Comparison of ENCODE assay signal across 27 mouse cellular contexts in the genomic region with DNA sequence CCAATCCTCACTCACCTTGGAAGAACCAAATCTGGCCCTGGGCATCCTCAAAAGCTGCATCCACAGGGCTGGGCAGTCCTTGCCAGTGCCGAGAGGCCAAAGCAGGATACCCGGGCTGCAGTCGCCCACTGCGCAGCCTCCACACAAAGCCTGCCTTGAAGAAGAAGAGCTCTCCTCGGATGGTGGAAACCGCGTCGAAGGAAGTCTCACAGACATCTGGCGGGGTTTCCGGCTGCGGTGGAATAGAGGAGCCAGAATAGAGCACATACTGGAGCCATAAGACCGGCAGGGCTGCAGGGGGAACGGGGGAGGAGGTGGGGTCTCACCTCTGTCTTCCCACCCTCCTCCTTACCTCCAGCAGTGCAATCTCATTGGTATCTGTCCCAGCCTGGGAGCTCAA. TPM values are rescaled to one million over a fixed set of nuclear protein-coding genes. Genes with fewer than 3 reads are reported as not detected.
DNase-seq lines count a peak whose midpoint lies in the region; ATAC-seq lines count a peak whose summit lies in the region.
"Had no signal": no experiment of that assay in that cellular context is flagged by ENCODE, and none has a peak within 500 bp of the region (broad histone marks: within the 10 kb centered on the region; RNA-seq: fewer than 3 reads in every experiment).

No protein-coding gene starts in this region.

- WGBS in midbrain, embryonic 16.5 days: 82% methylated on average over 13 of the region's 13 CpGs
- 72% methylated on average over 13 of the region's 13 CpGs for WGBS in midbrain, embryonic 14.5 days
- WGBS in embryonic facial prominence, embryonic 10.5 days: 75% methylated on average over 13 of the region's 13 CpGs
- 79% methylated on average over 13 of the region's 13 CpGs for WGBS in intestine, embryonic 15.5 days

- ATAC-seq in midbrain, embryonic 16.5 days: no peak
- no peak for ATAC-seq in midbrain, embryonic 14.5 days (ENCODE audit: low FRiP score, low TSS enrichment)
- ATAC-seq in intestine, embryonic 15.5 days: no peak

- no peak overlapping the region for H3K4me3 ChIP-seq in midbrain, embryonic 16.5 days (ENCODE audit: low read depth, low read length)
- H3K4me3 ChIP-seq in midbrain, embryonic 14.5 days (replicated peaks; ENCODE audit: low read depth, low read length): no peak overlapping the region
- no peak overlapping the region for H3K4me3 ChIP-seq in embryonic facial prominence, embryonic 10.5 days
- H3K4me3 ChIP-seq in intestine, embryonic 15.5 days (replicated peaks): no peak overlapping the region
- H3K4me3 ChIP-seq: embryonic facial prominence, embryonic 13.5 days; erythroblast, embryonic 14.5 days; forebrain, embryonic 12.5 days; heart, adult 2 months; midbrain, embryonic 12.5 days; neural tube, embryonic 13.5 days had no signal

- DNase-seq in midbrain, embryonic 14.5 days: no peak
- peak; percentile 32 for DNase-seq in T-cell, adult 2 months (ENCODE audit: low spot score)
- no peak for DNase-seq in embryonic facial prominence, embryonic 10.5 days (ENCODE audit: low spot score)
- peak; percentile 29 for DNase-seq in thymus, postnatal 25 days
- no peak for DNase-seq in cerebellum, adult 11-12 months
- DNase-seq: B cell, adult 2 months; cerebellum, adult 11 months; cerebellum, postnatal 14 days; gastrocnemius, postnatal 25 days; heart, adult 2 months; heart, postnatal 4 days; kidney, adult 8-10 months; kidney, postnatal 10 days; left cerebral cortex, postnatal 4 days; lung, adult 18-20 months; lung, postnatal 10 days; right cerebral cortex, adult 18-20 months had no signal

- H3K27ac ChIP-seq in midbrain, embryonic 16.5 days (ENCODE audit: low read length): no peak overlapping the region
- no peak overlapping the region for H3K27ac ChIP-seq in midbrain, embryonic 14.5 days (replicated peaks; ENCODE audit: low read depth, low read length)
- 0 out of 2 replicates have a peak overlapping the region, but pooled peaks have one; percentile 21 for H3K27ac ChIP-seq in embryonic facial prominence, embryonic 10.5 days (replicated peaks)
- no peak overlapping the region for H3K27ac ChIP-seq in intestine, embryonic 15.5 days
- H3K27ac ChIP-seq: embryonic facial prominence, embryonic 13.5 days; forebrain, embryonic 12.5 days; heart, adult 2 months; hindbrain, embryonic 14.5 days; midbrain, embryonic 12.5 days; neural tube, embryonic 13.5 days had no signal

- no peaks in the 10 kb centered on the region for H3K9me3 ChIP-seq in midbrain, embryonic 16.5 days (replicated peaks; ENCODE audit: control insufficient read depth, low read length, poor library complexity, severe bottlenecking)
- H3K9me3 ChIP-seq in midbrain, embryonic 14.5 days (ENCODE audit: control insufficient read depth, low read length): no peaks in the 10 kb centered on the region
- no peaks in the 10 kb centered on the region for H3K9me3 ChIP-seq in embryonic facial prominence, embryonic 10.5 days
- H3K9me3 ChIP-seq in intestine, embryonic 15.5 days: no peaks in the 10 kb centered on the region
- H3K9me3 ChIP-seq: embryonic facial prominence, embryonic 13.5 days; forebrain, embryonic 12.5 days; midbrain, embryonic 12.5 days; neural tube, embryonic 13.5 days had no signal

- 0 out of 2 replicates have a peak, but pooled peaks cover 2% of the 10 kb centered on the region for H3K36me3 ChIP-seq in midbrain, embryonic 16.5 days (ENCODE audit: control insufficient read depth, insufficient read depth, low read length)
- peaks cover 16% of the 10 kb centered on the region; the same call in 1 of the 2 replicates for H3K36me3 ChIP-seq in midbrain, embryonic 14.5 days (ENCODE audit: control insufficient read depth, insufficient read depth, low read length)
- H3K36me3 ChIP-seq in embryonic facial prominence, embryonic 10.5 days (replicated peaks): peaks cover 54% of the 10 kb centered on the region
- H3K36me3 ChIP-seq in intestine, embryonic 15.5 days: no peaks in the 10 kb centered on the region

- no peak overlapping the region for H3K4me2 ChIP-seq in midbrain, embryonic 16.5 days (ENCODE audit: low read length)
- no peak overlapping the region for H3K4me2 ChIP-seq in midbrain, embryonic 14.5 days (ENCODE audit: low read length)
- H3K4me2 ChIP-seq in intestine, embryonic 15.5 days (replicated peaks): no peak overlapping the region
- H3K4me2 ChIP-seq: embryonic facial prominence, embryonic 13.5 days; forebrain, embryonic 12.5 days; hindbrain, embryonic 14.5 days; liver, embryonic 11.5 days; midbrain, embryonic 12.5 days; neural tube, embryonic 13.5 days had no signal

- peaks cover 16% of the 10 kb centered on the region for H3K4me1 ChIP-seq in midbrain, embryonic 16.5 days (ENCODE audit: control insufficient read depth, insufficient read depth, low read length)
- peaks cover 18% of the 10 kb centered on the region for H3K4me1 ChIP-seq in midbrain, embryonic 14.5 days (ENCODE audit: control insufficient read depth, insufficient read depth, low read length)
- H3K4me1 ChIP-seq in embryonic facial prominence, embryonic 10.5 days: peaks cover 28% of the 10 kb centered on the region
- peaks cover 13% of the 10 kb centered on the region; the same call in 1 of the 2 replicates for H3K4me1 ChIP-seq in intestine, embryonic 15.5 days (replicated peaks)

- H3K9ac ChIP-seq in midbrain, embryonic 16.5 days (ENCODE audit: low read depth, low read length): 0 out of 2 replicates have a peak overlapping the region, but pooled peaks have one; percentile 20
- no peak overlapping the region for H3K9ac ChIP-seq in midbrain, embryonic 14.5 days (replicated peaks; ENCODE audit: low read length)
- H3K9ac ChIP-seq in intestine, embryonic 15.5 days: no peak overlapping the region
- H3K9ac ChIP-seq: embryonic facial prominence, embryonic 13.5 days; forebrain, embryonic 12.5 days; hindbrain, embryonic 14.5 days; midbrain, embryonic 12.5 days; neural tube, embryonic 13.5 days had no signal

- H3K27me3 ChIP-seq in midbrain, embryonic 16.5 days (ENCODE audit: control insufficient read depth, insufficient read depth, low read depth, low read length): peaks cover 3% of the 10 kb centered on the region; the same call in 1 of the 2 replicates
- no peaks in the 10 kb centered on the region for H3K27me3 ChIP-seq in midbrain, embryonic 14.5 days (ENCODE audit: control insufficient read depth, insufficient read depth, low read length)
- peaks cover 28% of the 10 kb centered on the region for H3K27me3 ChIP-seq in embryonic facial prominence, embryonic 10.5 days (replicated peaks; ENCODE audit: low read depth, poor library complexity, severe bottlenecking)
- no peaks in the 10 kb centered on the region for H3K27me3 ChIP-seq in intestine, embryonic 15.5 days (replicated peaks)

RNA-seq across cellular contexts. Expression of a gene that starts 5.0 kb away (rescaled TPM):
- polyA plus RNA-seq in midbrain, embryonic 16.5 days (2015; fragmentation: Nextera tagmentation; extraction: Ambion mirVana): 262 and 281 TPM in 2 replicates
- 277 and 283 TPM in 2 replicates for polyA plus RNA-seq in midbrain, embryonic 14.5 days (2014; fragmentation: Nextera tagmentation; extraction: Ambion mirVana)
- 284 and 291 TPM in 2 replicates for polyA plus RNA-seq in embryonic facial prominence, embryonic 10.5 days (2016; fragmentation: Nextera tagmentation; extraction: Ambion mirVana)
- polyA plus RNA-seq in intestine, embryonic 15.5 days (2015; fragmentation: Nextera tagmentation; extraction: Ambion mirVana): 170 and 171 TPM in 2 replicates

RNA-seq across cellular contexts. Expression of a gene that starts 6.5 kb away (rescaled TPM):
- polyA plus RNA-seq in midbrain, embryonic 16.5 days (2015; fragmentation: Nextera tagmentation; extraction: Ambion mirVana): 72.1 and 93.2 TPM in 2 replicates
- 44.2 and 76.8 TPM in 2 replicates for polyA plus RNA-seq in midbrain, embryonic 14.5 days (2014; fragmentation: Nextera tagmentation; extraction: Ambion mirVana)
- polyA plus RNA-seq in embryonic facial prominence, embryonic 10.5 days (2016; fragmentation: Nextera tagmentation; extraction: Ambion mirVana): 8.4 and 9.6 TPM in 2 replicates
- polyA plus RNA-seq in intestine, embryonic 15.5 days (2015; fragmentation: Nextera tagmentation; extraction: Ambion mirVana): 171 and 215 TPM in 2 replicates

RNA-seq across cellular contexts. Expression of a gene that starts 9.9 kb away (rescaled TPM):
- 13.3 and 14.6 TPM in 2 replicates for polyA plus RNA-seq in midbrain, embryonic 16.5 days (2015; fragmentation: Nextera tagmentation; extraction: Ambion mirVana)
- 13.3 and 16.5 TPM in 2 replicates for polyA plus RNA-seq in midbrain, embryonic 14.5 days (2014; fragmentation: Nextera tagmentation; extraction: Ambion mirVana)
- polyA plus RNA-seq in embryonic facial prominence, embryonic 10.5 days (2016; fragmentation: Nextera tagmentation; extraction: Ambion mirVana): 36.7 and 46.4 TPM in 2 replicates
- polyA plus RNA-seq in intestine, embryonic 15.5 days (2015; fragmentation: Nextera tagmentation; extraction: Ambion mirVana): 30.1 and 32.2 TPM in 2 replicates
- polyA plus RNA-seq: erythroblast, embryonic 14.5 days had no signal

RNA-seq across cellular contexts. Expression of a gene that starts 14.1 kb away (rescaled TPM):
- polyA plus RNA-seq in midbrain, embryonic 16.5 days (2015; fragmentation: Nextera tagmentation; extraction: Ambion mirVana): 0.92 and 1.0 TPM in 2 replicates
- 0.22 and 0.53 TPM in 2 replicates for polyA plus RNA-seq in midbrain, embryonic 14.5 days (2014; fragmentation: Nextera tagmentation; extraction: Ambion mirVana)
- polyA plus RNA-seq in embryonic facial prominence, embryonic 10.5 days (2016; fragmentation: Nextera tagmentation; extraction: Ambion mirVana): 0.29 and 0.56 TPM in 2 replicates
- polyA plus RNA-seq in intestine, embryonic 15.5 days (2015; fragmentation: Nextera tagmentation; extraction: Ambion mirVana): 0.30 and 0.47 TPM in 2 replicates
- polyA plus RNA-seq: embryonic facial prominence, embryonic 13.5 days; intestine, embryonic 14.5 days had no signal

RNA-seq across cellular contexts. Expression of a gene that starts 16.5 kb away (rescaled TPM):
- polyA plus RNA-seq in midbrain, embryonic 16.5 days (2015; fragmentation: Nextera tagmentation; extraction: Ambion mirVana): 0.84 and 1.5 TPM in 2 replicates
- not detected in 2 replicates for polyA plus RNA-seq in midbrain, embryonic 14.5 days (2014; fragmentation: Nextera tagmentation; extraction: Ambion mirVana)
- polyA plus RNA-seq in embryonic facial prominence, embryonic 10.5 days (2016; fragmentation: Nextera tagmentation; extraction: Ambion mirVana): 0.42 and 1.1 TPM in 2 replicates
- polyA plus RNA-seq in intestine, embryonic 15.5 days (2015; fragmentation: Nextera tagmentation; extraction: Ambion mirVana): 0.57 and 0.89 TPM in 2 replicates
- polyA plus RNA-seq: erythroblast, embryonic 14.5 days; forebrain, embryonic 12.5 days; intestine, embryonic 14.5 days had no signal

Comparison
In these comparisons a context has a peak if more than half of its experiments do, and no peak if none do; other contexts are left out.
1. DNase-seq: peak in T-cell, adult 2 months (single experiment) and thymus, postnatal 25 days (single experiment); none in midbrain, embryonic 14.5 days (single experiment), embryonic facial prominence, embryonic 10.5 days (single experiment) and cerebellum, adult 11-12 months (single experiment).